Mouse (Mus musculus) heart, embryonic 15.5 days (tissue): ENCODE results near the gene Spsb1. TPM values are rescaled to one million over a fixed set of nuclear protein-coding genes. Genes with fewer than 3 reads are reported as not detected.

Source experiments
- ATAC-seq: fragments of 200-750 bp; cut with Nextera tagmentation; replicated peaks from 2 replicates; pipeline ENCODE4 v1.8.0; 2017; ENCODE audit warnings: low read depth, moderate TSS enrichment; ENCODE audit not compliant: insufficient number of reproducible peaks, insufficient read depth, low FRiP score
- H3K27ac ChIP-seq: fragments of 300-500 bp; sonication (generic); 2 replicates; pipeline ENCODE4 v1.5.1; 2015; ENCODE audit warnings: mild to moderate bottlenecking, inconsistent platforms
- H3K27me3 ChIP-seq: fragments of 300-500 bp; sonication (generic); 2 replicates; pipeline ENCODE4 v1.6.1; 2015; ENCODE audit warnings: inconsistent platforms
- H3K36me3 ChIP-seq: fragments of 300-500 bp; sonication (generic); 2 replicates; pipeline ENCODE4 v1.6.1; 2015; ENCODE audit warnings: mild to moderate bottlenecking, inconsistent platforms
- H3K4me1 ChIP-seq: fragments of 300-500 bp; sonication (generic); replicated peaks from 2 replicates; pipeline ENCODE4 v1.6.1; 2015; ENCODE audit warnings: inconsistent platforms
- H3K4me2 ChIP-seq: fragments of 300-500 bp; sonication (generic); 2 replicates; pipeline ENCODE4 v1.6.1; 2015; ENCODE audit warnings: inconsistent platforms, mild to moderate bottlenecking, moderate library complexity
- H3K4me3 ChIP-seq: fragments of 300-500 bp; sonication (generic); 2 replicates; pipeline ENCODE4 v1.5.1; 2015; ENCODE audit warnings: mild to moderate bottlenecking, inconsistent platforms
- H3K9ac ChIP-seq: fragments of 300-500 bp; sonication (generic); 2 replicates; pipeline ENCODE4 v1.6.1; 2015; ENCODE audit warnings: mild to moderate bottlenecking, inconsistent platforms
- H3K9me3 ChIP-seq: fragments of 300-500 bp; sonication (generic); replicated peaks from 2 replicates; pipeline ENCODE4 v1.6.1; 2016; ENCODE audit warnings: inconsistent platforms
- WGBS: fragments of 180-500 bp; shearing (Covaris S2); methylation state at CpG from one replicate; pipeline ENCODE4 v1.1.7; 2015; ENCODE audit warnings: mixed read lengths; 5-methylcytosine and 5-hydroxymethylcytosine counted together
- polyA plus RNA-seq: library from polyadenylated mRNA; unstranded; fragments of >200 nt; fragmentation: Nextera tagmentation; extraction: Ambion mirVana; gene quantifications from 2 replicates; pipeline ENCODE4 v1.2.1, GENCODE M21; 2015

The Spsb1 gene
- polyA plus RNA-seq, 1 experiment from 2014 or later, result 10.2 TPM

GRCm38 (mm10) chr4:149951201-149951600 is 3.6 kb downstream of the Spsb1 start:
- peaks cover 70% of the 10 kb centered on the region for H3K4me1 ChIP-seq
- WGBS, result 88% methylated on average over 13 of the region's 13 CpGs
- no peak overlapping the region for H3K4me2 ChIP-seq
- H3K27me3 ChIP-seq, result peaks cover 9% of the 10 kb centered on the region
- no peak overlapping the region for H3K9ac ChIP-seq
- H3K4me3 ChIP-seq, result no peak overlapping the region
- H3K36me3 ChIP-seq, result no peaks in the 10 kb centered on the region
- H3K27ac ChIP-seq, result no peak overlapping the region
- no peaks in the 10 kb centered on the region for H3K9me3 ChIP-seq
- no peak for ATAC-seq

- no peaks in the 10 kb centered on the region for H3K36me3 ChIP-seq
- H3K9me3 ChIP-seq, result no peaks in the 10 kb centered on the region
- H3K27me3 ChIP-seq, result 0 out of 2 replicates have a peak, but pooled peaks cover 4% of the 10 kb centered on the region
- H3K9ac ChIP-seq, result no peak overlapping the region
- no peak overlapping the region for H3K4me2 ChIP-seq
- no peak for ATAC-seq
- 77% methylated on average over 13 of the region's 13 CpGs for WGBS
- peaks cover 62% of the 10 kb centered on the region for H3K4me1 ChIP-seq
- H3K27ac ChIP-seq, result no peak overlapping the region
- no peak overlapping the region for H3K4me3 ChIP-seq
Observed at GRCm38 (mm10) chr4:149949691-149950090, 5.2 kb downstream of the Spsb1 start.

GRCm38 (mm10) chr4:149948119-149948518 is 6.7 kb downstream of the Spsb1 start:
- Histone ChIP-seq H3K4me3 (no peak overlapping the region), H3K27me3 (0 out of 2 replicates have a peak, but pooled peaks cover 4% of the 10 kb centered on the region), H3K4me2 (peak overlapping the region; percentile 44; the same call in 1 of the 2 replicates), H3K9me3 (no peaks in the 10 kb centered on the region), H3K4me1 (peaks cover 65% of the 10 kb centered on the region), H3K9ac (no peak overlapping the region), H3K36me3 (no peaks in the 10 kb centered on the region), H3K27ac (peak overlapping the region; percentile 76)
- 39% methylated on average over 5 of the region's 5 CpGs for WGBS
- peak; percentile 47 for ATAC-seq

GRCm38 (mm10) chr4:149947396-149947795 is 7.4 kb downstream of the Spsb1 start:
- Histone ChIP-seq H3K27me3 (0 out of 2 replicates have a peak, but pooled peaks cover 4% of the 10 kb centered on the region), H3K9ac (no peak overlapping the region), H3K9me3 (no peaks in the 10 kb centered on the region), H3K4me3 (no peak overlapping the region), H3K36me3 (no peaks in the 10 kb centered on the region), H3K4me1 (peaks cover 65% of the 10 kb centered on the region), H3K27ac (peak overlapping the region; percentile 76), H3K4me2 (no peak overlapping the region)
- WGBS, result 80% methylated on average over 5 of the region's 5 CpGs
- no peak for ATAC-seq

- 73% methylated on average over 9 of the region's 9 CpGs for WGBS
- no peaks in the 10 kb centered on the region for H3K27me3 ChIP-seq
- no peak overlapping the region for H3K4me3 ChIP-seq
- ATAC-seq, result no peak
- no peak overlapping the region for H3K27ac ChIP-seq
- no peak overlapping the region for H3K4me2 ChIP-seq
- H3K4me1 ChIP-seq, result peaks cover 66% of the 10 kb centered on the region
- no peaks in the 10 kb centered on the region for H3K36me3 ChIP-seq
- H3K9ac ChIP-seq, result no peak overlapping the region
- no peaks in the 10 kb centered on the region for H3K9me3 ChIP-seq
Observed at GRCm38 (mm10) chr4:149945194-149945593, 9.6 kb downstream of the Spsb1 start.

- Histone ChIP-seq H3K4me3 (no peak overlapping the region), H3K27me3 (no peaks in the 10 kb centered on the region), H3K36me3 (no peaks in the 10 kb centered on the region), H3K4me2 (no peak overlapping the region), H3K27ac (no peak overlapping the region), H3K9me3 (no peaks in the 10 kb centered on the region), H3K4me1 (peaks cover 57% of the 10 kb centered on the region), H3K9ac (no peak overlapping the region)
- 59% methylated on average over 12 of the region's 12 CpGs for WGBS
- ATAC-seq, result no peak
Observed at GRCm38 (mm10) chr4:149944214-149944613, 10.6 kb downstream of the Spsb1 start.

GRCm38 (mm10) chr4:149942831-149943741 is 11.8 kb downstream of the Spsb1 start:
- Histone ChIP-seq H3K36me3 (no peaks in the 10 kb centered on the region), H3K4me2 (no peak overlapping the region), H3K4me3 (no peak overlapping the region), H3K27ac (no peak overlapping the region), H3K9ac (no peak overlapping the region), H3K4me1 (peaks cover 45% of the 10 kb centered on the region), H3K9me3 (no peaks in the 10 kb centered on the region), H3K27me3 (no peaks in the 10 kb centered on the region)
- no peak for ATAC-seq
- 51% methylated on average over 10 of the region's 10 CpGs for WGBS

- Histone ChIP-seq H3K4me1 (peaks cover 27% of the 10 kb centered on the region), H3K4me2 (no peak overlapping the region), H3K36me3 (no peaks in the 10 kb centered on the region), H3K27ac (no peak overlapping the region), H3K27me3 (no peaks in the 10 kb centered on the region), H3K9ac (no peak overlapping the region), H3K4me3 (no peak overlapping the region), H3K9me3 (no peaks in the 10 kb centered on the region)
- ATAC-seq, result peak; percentile 20; the same call in 1 of the 2 replicates
- 67% methylated on average over 18 of the region's 18 CpGs for WGBS
Observed at GRCm38 (mm10) chr4:149941067-149941755, 13.6 kb downstream of the Spsb1 start.

- no peak for ATAC-seq
- no peak overlapping the region for H3K4me3 ChIP-seq
- no peaks in the 10 kb centered on the region for H3K36me3 ChIP-seq
- peaks cover 17% of the 10 kb centered on the region for H3K4me1 ChIP-seq
- H3K27me3 ChIP-seq, result no peaks in the 10 kb centered on the region
- H3K9ac ChIP-seq, result no peak overlapping the region
- H3K4me2 ChIP-seq, result no peak overlapping the region
- H3K27ac ChIP-seq, result no peak overlapping the region
- WGBS, result 46% methylated on average over 8 of the region's 8 CpGs
- no peaks in the 10 kb centered on the region for H3K9me3 ChIP-seq
Observed at GRCm38 (mm10) chr4:149938701-149939100, 16.1 kb downstream of the Spsb1 start.

- Histone ChIP-seq H3K4me3 (no peak overlapping the region), H3K4me1 (peaks cover 3% of the 10 kb centered on the region), H3K4me2 (no peak overlapping the region), H3K27me3 (no peaks in the 10 kb centered on the region), H3K9me3 (no peaks in the 10 kb centered on the region), H3K9ac (no peak overlapping the region), H3K27ac (no peak overlapping the region), H3K36me3 (no peaks in the 10 kb centered on the region)
- 56% methylated on average over 5 of the region's 5 CpGs for WGBS
- no peak for ATAC-seq
Observed at GRCm38 (mm10) chr4:149936921-149937320, 17.9 kb downstream of the Spsb1 start.

GRCm38 (mm10) chr4:149935470-149935869 is 19.4 kb downstream of the Spsb1 start:
- 82% methylated on average over 6 of the region's 6 CpGs for WGBS
- H3K9me3 ChIP-seq, result no peaks in the 10 kb centered on the region
- H3K27ac ChIP-seq, result no peak overlapping the region
- H3K4me2 ChIP-seq, result no peak overlapping the region
- H3K9ac ChIP-seq, result no peak overlapping the region
- no peaks in the 10 kb centered on the region for H3K36me3 ChIP-seq
- peaks cover 2% of the 10 kb centered on the region; the same call in 1 of the 2 replicates for H3K4me1 ChIP-seq
- no peak overlapping the region for H3K4me3 ChIP-seq
- H3K27me3 ChIP-seq, result no peaks in the 10 kb centered on the region
- no peak for ATAC-seq
